Mouse (Mus musculus) hindbrain, embryonic 13.5 days (tissue): ENCODE measurements around the gene Ank3. TPM values are rescaled to one million over a fixed set of nuclear protein-coding genes. Genes with fewer than 3 reads are reported as not detected.

ENCODE experiments used
- ATAC-seq: fragments of 200-750 bp; cut with Nextera tagmentation; 2 replicates; pipeline ENCODE4 v1.8.0; 2017; ENCODE audit warnings: moderate TSS enrichment; ENCODE audit not compliant: low FRiP score
- H3K27ac ChIP-seq: fragments of 300-500 bp; sonication (generic); 2 replicates; pipeline ENCODE4 v1.5.1; 2015; ENCODE audit warnings: inconsistent platforms, mild to moderate bottlenecking, moderate library complexity
- H3K27me3 ChIP-seq: fragments of 300-500 bp; sonication (generic); 2 replicates; pipeline ENCODE4 v1.6.1; 2015; ENCODE audit warnings: mild to moderate bottlenecking, inconsistent platforms
- H3K36me3 ChIP-seq: fragments of 300-500 bp; sonication (generic); 2 replicates; pipeline ENCODE4 v1.6.1; 2015; ENCODE audit warnings: mild to moderate bottlenecking, inconsistent platforms
- H3K4me1 ChIP-seq: fragments of 300-500 bp; sonication (generic); replicated peaks from 2 replicates; pipeline ENCODE4 v1.6.1; 2015; ENCODE audit warnings: inconsistent platforms
- H3K4me2 ChIP-seq: fragments of 300-500 bp; sonication (generic); 2 replicates; pipeline ENCODE4 v1.6.1; 2015; ENCODE audit warnings: inconsistent platforms, mild to moderate bottlenecking, moderate library complexity
- H3K4me3 ChIP-seq: fragments of 300-500 bp; sonication (generic); 2 replicates; pipeline ENCODE4 v1.5.1; 2015; ENCODE audit warnings: mild to moderate bottlenecking, inconsistent platforms
- H3K9ac ChIP-seq: fragments of 300-500 bp; sonication (generic); 2 replicates; pipeline ENCODE4 v1.6.1; 2015; ENCODE audit warnings: mild to moderate bottlenecking, inconsistent platforms
- H3K9me3 ChIP-seq: fragments of 300-500 bp; sonication (generic); 2 replicates; pipeline ENCODE4 v1.6.1; 2016; ENCODE audit warnings: inconsistent platforms
- WGBS: fragments of 180-500 bp; shearing (Covaris S2); methylation state at CpG from one replicate; pipeline ENCODE4 v1.1.7; 2015; 5-methylcytosine and 5-hydroxymethylcytosine counted together
- polyA plus RNA-seq: library from polyadenylated mRNA; unstranded; fragments of >200 nt; fragmentation: Nextera tagmentation; extraction: Ambion mirVana; gene quantifications from 2 replicates; pipeline ENCODE4 v1.2.1, GENCODE M21; 2015

Gene Ank3
- polyA plus RNA-seq, 1 experiment from 2014 or later = 114 TPM

- Histone ChIP-seq H3K27me3 (no peaks in the 10 kb centered on the region), H3K9me3 (no peaks in the 10 kb centered on the region), H3K36me3 (no peaks in the 10 kb centered on the region), H3K4me1 (peaks cover 33% of the 10 kb centered on the region), H3K4me3 (no peak overlapping the region), H3K4me2 (no peak overlapping the region), H3K9ac (no peak overlapping the region), H3K27ac (no peak overlapping the region)
- whole genome bisulfite sequencing = 95% methylated on average over 9 of the region's 9 CpGs
- ATAC-seq = no peak
Observed at GRCm38 (mm10) chr10:69645929-69646328, 247.4 kb downstream of the Ank3 start.

DNA sequence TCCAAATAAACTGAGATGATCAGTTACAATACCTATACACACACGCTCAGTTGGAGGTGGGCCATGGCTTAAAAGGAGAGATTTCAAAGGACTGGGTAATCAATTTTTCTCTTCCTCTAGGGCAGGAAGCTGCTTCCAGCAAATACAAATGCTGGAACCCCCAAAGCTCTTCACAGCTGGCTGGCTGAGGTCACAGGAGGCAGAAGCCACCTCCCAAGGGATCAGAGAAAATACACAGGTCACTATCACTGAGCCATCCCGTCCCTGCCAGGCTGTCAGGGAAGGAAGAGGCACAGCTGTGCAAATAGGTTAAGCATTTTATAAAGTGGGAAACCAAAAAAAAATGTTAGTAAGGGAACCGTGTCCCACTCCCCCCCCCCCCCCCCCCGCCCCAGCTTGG lies 251.5 kb downstream of the Ank3 start:
- no peaks in the 10 kb centered on the region for H3K27me3 ChIP-seq

GRCm38 (mm10) chr10:69652660-69653059 lies 254.1 kb downstream of the Ank3 start:
- ATAC-seq = no peak
- Histone ChIP-seq H3K36me3 (no peaks in the 10 kb centered on the region), H3K4me2 (no peak overlapping the region), H3K27ac (no peak overlapping the region), H3K4me1 (peaks cover 57% of the 10 kb centered on the region), H3K9me3 (no peaks in the 10 kb centered on the region), H3K27me3 (no peaks in the 10 kb centered on the region), H3K4me3 (no peak overlapping the region), H3K9ac (0 out of 2 replicates have a peak overlapping the region, but pooled peaks have one; percentile 29)
- 78% methylated on average over 5 of the region's 5 CpGs for WGBS

More for the DNA sequence above, 251.5 kb downstream of the Ank3 start:
- WGBS = 35% methylated on average over 4 of the region's 4 CpGs
- H3K9ac ChIP-seq = no peak overlapping the region
- no peak overlapping the region; the same call in 1 of the 2 replicates for H3K27ac ChIP-seq
- H3K4me2 ChIP-seq = no peak overlapping the region
- no peaks in the 10 kb centered on the region for H3K36me3 ChIP-seq
- H3K9me3 ChIP-seq = no peaks in the 10 kb centered on the region
- H3K4me1 ChIP-seq = peaks cover 43% of the 10 kb centered on the region
- ATAC-seq = no peak
- no peak overlapping the region for H3K4me3 ChIP-seq

- 22% methylated on average over 5 of the region's 5 CpGs for WGBS
- peaks cover 60% of the 10 kb centered on the region for H3K4me1 ChIP-seq
- H3K27ac ChIP-seq = no peak overlapping the region
- no peaks in the 10 kb centered on the region for H3K36me3 ChIP-seq
- H3K27me3 ChIP-seq = no peaks in the 10 kb centered on the region
- no peak overlapping the region for H3K4me2 ChIP-seq
- no peak for ATAC-seq
- no peaks in the 10 kb centered on the region for H3K9me3 ChIP-seq
- H3K9ac ChIP-seq = no peak overlapping the region
- no peak overlapping the region for H3K4me3 ChIP-seq
Observed at GRCm38 (mm10) chr10:69653121-69653677, 254.6 kb downstream of the Ank3 start.

DNA sequence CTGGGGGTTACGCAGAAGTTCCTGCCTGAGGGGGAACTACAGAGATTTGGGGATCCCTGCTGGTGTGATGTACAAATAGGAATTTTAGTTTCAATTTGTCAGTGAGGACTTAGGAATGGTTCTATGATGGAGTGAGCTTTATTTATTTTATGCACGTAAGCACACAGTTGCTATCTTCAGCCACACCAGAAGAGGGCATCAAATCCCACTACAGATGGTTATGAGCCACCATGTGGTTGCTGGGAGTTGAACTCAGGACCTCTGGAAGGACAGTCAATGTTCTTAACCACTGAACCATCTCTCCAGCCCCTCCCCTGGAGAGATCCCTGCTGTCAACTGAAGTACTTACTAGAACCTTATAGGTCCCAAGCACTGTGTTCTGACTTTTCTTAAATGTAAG lies 255.6 kb downstream of the Ank3 start:
- H3K9me3 ChIP-seq = no peaks in the 10 kb centered on the region
- H3K27ac ChIP-seq = peak overlapping the region; percentile 62; the same call in 1 of the 2 replicates
- no peaks in the 10 kb centered on the region for H3K27me3 ChIP-seq
- H3K4me2 ChIP-seq = no peak overlapping the region
- no peak overlapping the region for H3K4me3 ChIP-seq
- peaks cover 60% of the 10 kb centered on the region for H3K4me1 ChIP-seq
- H3K36me3 ChIP-seq = no peaks in the 10 kb centered on the region
- H3K9ac ChIP-seq = no peak overlapping the region
- WGBS = 96% methylated on average over 2 of the region's 2 CpGs
- no peak for ATAC-seq

- 20% methylated on average over 13 of the region's 13 CpGs for WGBS
- Histone ChIP-seq H3K27me3 (no peaks in the 10 kb centered on the region), H3K36me3 (no peaks in the 10 kb centered on the region), H3K4me1 (peaks cover 52% of the 10 kb centered on the region), H3K9ac (peak overlapping the region; percentile 35; the same call in 1 of the 2 replicates), H3K9me3 (no peaks in the 10 kb centered on the region), H3K27ac (0 out of 2 replicates have a peak overlapping the region, but pooled peaks have one; percentile 62), H3K4me2 (no peak overlapping the region), H3K4me3 (no peak overlapping the region)
- ATAC-seq = peak; percentile 33; the same call in 1 of the 2 replicates
Observed at GRCm38 (mm10) chr10:69654866-69655633, 256.5 kb downstream of the Ank3 start.

DNA sequence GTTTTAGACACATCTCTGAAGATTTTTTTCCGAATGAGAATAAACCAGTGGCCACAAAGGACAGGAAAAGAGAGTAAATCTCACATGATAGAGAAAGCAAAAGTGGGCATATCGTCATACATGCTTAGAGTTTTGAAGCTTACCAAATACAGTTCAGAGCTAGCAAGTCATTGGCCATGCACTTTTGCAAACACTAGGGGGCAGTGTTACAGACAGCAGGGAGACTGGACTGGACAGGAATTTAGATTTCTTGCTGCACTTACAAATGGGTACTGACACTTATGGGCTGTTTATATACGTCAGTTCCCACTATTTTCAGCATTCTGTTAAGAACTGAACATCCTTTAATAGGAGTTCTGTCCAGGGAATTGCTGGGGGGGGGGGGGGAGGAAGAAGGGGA lies 257.7 kb downstream of the Ank3 start:
- H3K27me3 ChIP-seq = no peaks in the 10 kb centered on the region
- no peak overlapping the region for H3K4me3 ChIP-seq
- peaks cover 45% of the 10 kb centered on the region for H3K4me1 ChIP-seq
- H3K4me2 ChIP-seq = no peak overlapping the region
- H3K9me3 ChIP-seq = no peaks in the 10 kb centered on the region
- WGBS = 20% methylated on average over 3 of the region's 3 CpGs
- H3K27ac ChIP-seq = no peak overlapping the region
- ATAC-seq = no peak
- H3K9ac ChIP-seq = no peak overlapping the region
- H3K36me3 ChIP-seq = no peaks in the 10 kb centered on the region

DNA sequence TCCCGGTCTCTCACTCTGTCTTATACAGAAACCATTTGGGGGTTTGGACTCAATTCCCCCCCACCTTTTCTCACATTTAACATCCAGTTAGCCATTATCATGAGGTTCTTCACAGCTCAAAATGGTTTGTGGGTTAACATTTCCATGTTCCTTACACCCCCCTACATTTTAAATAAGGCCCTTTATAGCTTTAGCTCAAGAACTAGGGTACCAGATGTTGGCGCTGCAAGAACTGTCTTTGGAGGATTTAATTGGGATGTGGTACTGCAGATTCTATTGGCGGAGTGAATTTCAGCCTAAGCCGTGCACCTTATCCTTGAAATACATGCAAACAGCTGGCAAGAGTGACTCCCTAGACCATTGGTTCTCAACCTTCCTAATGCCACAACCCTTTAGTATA lies 261.2 kb downstream of the Ank3 start:
- Histone ChIP-seq H3K27ac (no peak overlapping the region), H3K9me3 (no peaks in the 10 kb centered on the region), H3K4me3 (no peak overlapping the region), H3K27me3 (no peaks in the 10 kb centered on the region), H3K4me1 (peaks cover 23% of the 10 kb centered on the region), H3K9ac (no peak overlapping the region), H3K4me2 (no peak overlapping the region), H3K36me3 (no peaks in the 10 kb centered on the region)
- ATAC-seq = no peak
- 94% methylated on average over 4 of the region's 4 CpGs for WGBS

DNA sequence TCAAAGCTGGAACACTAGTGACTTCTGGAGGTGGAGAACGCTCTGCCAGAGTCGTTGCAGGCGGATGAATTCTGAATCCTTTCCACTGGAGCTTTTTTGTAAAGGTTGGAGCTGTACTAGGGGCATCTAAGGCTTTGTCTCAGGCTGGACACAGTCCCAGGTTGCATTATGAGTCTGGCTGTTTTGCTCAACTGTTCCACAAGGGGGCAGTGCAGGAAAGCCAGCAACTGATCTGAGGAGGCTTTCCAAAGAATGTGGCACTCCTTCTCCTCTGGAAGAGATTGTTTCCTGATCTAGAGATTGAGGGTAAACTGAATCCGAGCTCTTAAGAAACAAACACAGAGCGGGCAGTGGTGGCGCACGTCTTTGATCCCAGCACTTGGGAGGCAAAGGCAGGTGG lies 263.8 kb downstream of the Ank3 start:
- H3K27me3 ChIP-seq = no peaks in the 10 kb centered on the region
- peak; percentile 53 for ATAC-seq
- H3K4me2 ChIP-seq = no peak overlapping the region
- no peaks in the 10 kb centered on the region for H3K9me3 ChIP-seq
- peaks cover 20% of the 10 kb centered on the region for H3K4me1 ChIP-seq
- no peak overlapping the region; the same call in 1 of the 2 replicates for H3K27ac ChIP-seq
- no peaks in the 10 kb centered on the region for H3K36me3 ChIP-seq
- no peak overlapping the region; the same call in 1 of the 2 replicates for H3K9ac ChIP-seq
- WGBS = 8% methylated on average over 7 of the region's 7 CpGs
- H3K4me3 ChIP-seq = no peak overlapping the region

DNA sequence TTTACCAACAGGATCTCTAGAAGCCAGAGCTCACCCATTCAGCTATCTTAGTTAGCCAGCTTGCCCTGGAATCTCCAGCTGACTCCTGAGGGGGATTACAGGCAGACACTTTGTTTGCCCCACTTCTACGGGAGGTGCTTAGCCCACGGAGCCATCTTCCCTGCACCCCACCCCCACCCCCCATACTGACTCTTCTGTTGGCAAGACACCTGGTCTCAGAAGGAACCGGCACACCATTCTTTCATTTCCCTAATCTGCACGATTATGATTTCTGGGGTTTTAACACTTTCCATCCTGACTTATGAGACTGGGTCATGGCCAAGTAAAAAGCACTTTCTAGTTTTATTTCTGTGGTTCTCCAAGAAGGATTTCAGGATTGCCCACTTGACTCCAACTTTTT lies 268.9 kb downstream of the Ank3 start:
- ATAC-seq = no peak
- WGBS = 82% methylated on average over 4 of the region's 4 CpGs
- Histone ChIP-seq H3K4me1 (peaks cover 13% of the 10 kb centered on the region; the same call in 1 of the 2 replicates), H3K9me3 (no peaks in the 10 kb centered on the region), H3K9ac (no peak overlapping the region), H3K27me3 (no peaks in the 10 kb centered on the region), H3K4me3 (no peak overlapping the region), H3K36me3 (no peaks in the 10 kb centered on the region), H3K27ac (no peak overlapping the region), H3K4me2 (no peak overlapping the region)

DNA sequence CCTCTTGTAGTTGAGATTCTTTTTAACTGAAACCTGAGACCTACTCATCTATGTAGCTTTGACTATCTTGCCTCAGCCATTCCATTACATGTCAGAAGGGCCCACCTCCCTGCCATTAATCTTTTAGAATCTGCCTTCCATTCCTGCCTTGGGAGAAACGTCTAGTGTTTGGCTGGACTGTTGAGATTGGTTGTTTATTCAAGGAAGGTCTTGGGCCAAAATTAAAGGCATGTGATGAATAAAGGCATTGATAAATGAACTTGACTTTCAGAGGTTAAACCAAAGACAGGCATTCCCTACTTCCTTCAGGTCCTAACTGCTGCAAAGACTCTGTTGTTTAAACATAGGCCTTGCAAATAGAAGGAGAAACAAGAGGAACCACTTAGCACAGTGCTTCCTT lies 271.9 kb downstream of the Ank3 start:
- Histone ChIP-seq H3K27ac (no peak overlapping the region), H3K4me3 (no peak overlapping the region), H3K9me3 (no peaks in the 10 kb centered on the region), H3K27me3 (no peaks in the 10 kb centered on the region), H3K4me1 (peaks cover 14% of the 10 kb centered on the region), H3K36me3 (no peaks in the 10 kb centered on the region), H3K4me2 (no peak overlapping the region), H3K9ac (no peak overlapping the region)
- WGBS = 43% methylated on average over 1 of the region's 1 CpGs
- no peak for ATAC-seq

DNA sequence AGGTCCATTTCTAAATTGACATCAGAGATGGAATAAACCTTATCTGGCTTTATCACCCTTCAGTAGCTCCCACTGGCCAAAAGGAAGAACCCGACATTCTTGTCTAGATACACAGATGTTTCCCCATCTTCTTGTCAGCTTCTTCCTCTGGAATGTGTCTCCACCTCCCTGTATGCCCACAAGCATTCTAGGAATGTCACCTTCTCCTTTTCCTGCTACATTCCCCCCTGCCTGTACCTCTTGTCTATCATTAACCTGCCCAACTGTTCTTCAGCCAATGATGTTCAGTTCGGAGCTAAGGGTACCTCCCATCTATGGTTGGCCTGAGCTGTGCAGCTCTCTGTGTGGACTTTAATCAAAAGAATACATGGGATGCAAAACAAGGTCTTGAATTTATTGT lies 272.4 kb downstream of the Ank3 start:
- Histone ChIP-seq H3K4me2 (no peak overlapping the region), H3K36me3 (no peaks in the 10 kb centered on the region), H3K27ac (no peak overlapping the region), H3K9ac (no peak overlapping the region), H3K4me3 (no peak overlapping the region), H3K4me1 (peaks cover 10% of the 10 kb centered on the region), H3K9me3 (no peaks in the 10 kb centered on the region), H3K27me3 (no peaks in the 10 kb centered on the region)
- 76% methylated on average over 2 of the region's 2 CpGs for WGBS
- no peak for ATAC-seq

GRCm38 (mm10) chr10:69671505-69671904 lies 272.9 kb downstream of the Ank3 start:
- H3K9ac ChIP-seq = no peak overlapping the region
- peaks cover 8% of the 10 kb centered on the region for H3K4me1 ChIP-seq
- no peaks in the 10 kb centered on the region for H3K36me3 ChIP-seq
- no peaks in the 10 kb centered on the region for H3K27me3 ChIP-seq
- no peaks in the 10 kb centered on the region for H3K9me3 ChIP-seq
- no peak overlapping the region for H3K27ac ChIP-seq
- no peak overlapping the region for H3K4me2 ChIP-seq
- WGBS = 89% methylated on average over 3 of the region's 3 CpGs
- ATAC-seq = no peak
- no peak overlapping the region for H3K4me3 ChIP-seq
